Mouse (Mus musculus): Measurements from ENCODE around the gene Alkbh6.

The Alkbh6 gene

GRCm38 (mm10) chr7:30308076-30309005 lies at the start of gene Alkbh6:
Gene Alkbh6 (plus strand): TSS chr7:30308717.
- peak; percentile 95 for DNase-seq (ENCODE audit: low spot score)

- no peak for DNase-seq (ENCODE audit: low spot score)
These were observed 43.5 kb upstream of the Alkbh6 start for GRCm38 (mm10) chr7:30265041-30265440.

GRCm38 (mm10) chr7:30265531-30265930 lies 43.0 kb upstream of the Alkbh6 start:
- DNase-seq (ENCODE audit: low spot score): no peak

GRCm38 (mm10) chr7:30265935-30266334 lies 42.6 kb upstream of the Alkbh6 start:
- DNase-seq (ENCODE audit: low spot score): no peak

DNA sequence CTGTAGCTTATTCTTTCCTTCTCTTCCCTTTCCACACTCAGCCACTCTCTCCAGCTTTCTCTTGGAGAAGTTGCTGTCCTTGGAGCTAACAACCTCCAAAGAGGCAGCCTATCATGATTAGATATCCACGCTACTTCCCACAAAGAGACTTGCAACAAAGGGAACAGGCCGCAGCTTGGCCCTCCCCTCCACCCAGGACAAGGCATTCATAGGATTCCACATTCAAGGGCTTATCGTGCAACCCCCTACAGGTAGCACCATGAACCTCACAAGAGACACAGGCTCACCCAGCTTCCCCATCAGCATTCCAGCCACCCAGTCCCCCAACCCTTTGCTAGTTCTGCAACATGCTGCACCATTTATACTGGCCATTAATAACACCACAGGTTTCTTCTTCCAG lies 41.7 kb upstream of the Alkbh6 start:
- DNase-seq (ENCODE audit: low spot score): no peak

- DNase-seq (ENCODE audit: low spot score): no peak
These were observed 38.9 kb upstream of the Alkbh6 start for GRCm38 (mm10) chr7:30269641-30270040.

GRCm38 (mm10) chr7:30274383-30274782 lies 34.1 kb upstream of the Alkbh6 start:
- DNase-seq (ENCODE audit: low spot score): no peak

DNA sequence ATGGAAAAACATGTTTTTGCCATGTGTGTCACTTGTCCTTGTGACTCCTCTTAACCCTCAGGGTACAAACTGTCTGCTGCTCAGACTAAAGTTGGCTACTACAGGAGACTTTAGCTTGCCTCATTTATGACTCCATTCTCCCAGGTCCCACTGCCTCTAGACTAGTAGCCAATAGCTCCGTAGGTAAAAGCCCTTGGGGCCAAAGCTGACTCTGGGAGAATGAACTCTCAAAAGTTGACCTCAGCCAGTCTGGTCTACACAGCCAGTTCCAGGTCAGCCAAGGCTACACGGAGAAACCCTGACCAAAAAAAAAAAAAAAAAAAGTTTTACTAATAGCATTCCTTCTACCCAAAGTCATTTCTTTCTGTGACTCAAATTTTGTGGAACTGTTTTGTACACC lies 29.6 kb upstream of the Alkbh6 start:
- DNase-seq (ENCODE audit: low spot score): no peak

DNA sequence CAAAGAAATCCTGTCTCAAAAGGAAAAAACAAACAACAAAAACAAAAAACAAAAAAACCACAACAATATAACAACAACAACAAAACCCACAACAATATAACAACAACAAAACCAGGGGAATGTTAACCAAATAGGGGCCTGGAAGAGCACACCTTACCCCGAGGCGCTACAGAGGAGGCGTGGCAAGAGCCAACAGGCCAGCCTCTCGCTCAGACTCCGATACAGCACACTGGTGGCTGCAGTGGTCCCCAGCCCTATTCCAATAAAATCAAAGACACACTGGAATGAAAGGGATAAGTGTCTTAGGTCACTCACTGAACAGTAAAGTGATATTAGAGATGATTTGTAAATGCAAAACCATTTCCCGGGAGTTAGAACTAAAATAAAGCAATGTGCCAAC lies 29.0 kb upstream of the Alkbh6 start:
- DNase-seq (ENCODE audit: low spot score): no peak

DNA sequence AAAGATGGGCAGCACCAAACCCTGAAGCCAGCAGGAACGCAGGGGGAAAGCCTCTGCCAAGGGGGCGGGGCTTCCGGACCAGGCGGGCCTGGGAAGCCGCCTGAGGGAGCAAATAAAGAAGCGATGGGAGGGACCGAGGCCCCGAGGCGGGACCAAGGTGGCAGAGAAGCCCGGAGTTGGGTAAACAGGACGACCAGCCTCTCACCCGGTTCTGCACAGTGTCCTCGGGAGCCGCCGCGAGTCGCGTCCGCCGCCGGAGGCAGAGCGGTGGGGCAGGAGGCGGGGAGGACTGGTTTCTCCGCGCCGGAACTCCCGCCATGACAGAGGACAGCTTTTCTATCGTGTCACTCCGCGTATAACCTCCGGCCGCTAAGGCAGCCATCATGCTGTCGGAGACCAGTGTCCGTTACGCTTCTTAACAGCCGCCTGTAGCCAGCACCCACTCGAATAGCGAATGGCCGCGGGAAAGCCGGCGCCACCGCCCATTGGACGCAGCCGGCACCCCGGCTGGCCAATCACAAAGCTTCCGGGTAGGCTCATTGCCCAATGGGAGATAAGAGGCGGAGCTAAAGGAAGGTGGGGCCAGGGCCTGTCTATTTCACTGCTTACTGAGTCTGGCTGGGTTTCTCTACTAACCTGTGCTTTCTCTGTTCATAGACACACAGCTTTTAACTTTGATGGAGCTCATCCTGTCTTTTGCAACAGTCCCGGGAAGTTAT lies 28.4 kb upstream of the Alkbh6 start, which contains the start of the genes Thap8 and Wdr62:
Gene Thap8 (plus strand): TSS at position 144 of the 719 bp plus-strand sequence.
Gene Wdr62 (minus strand): TSS at position 469 of the 719 bp plus-strand sequence.
- peak; percentile 96 for DNase-seq (ENCODE audit: low spot score)

DNA sequence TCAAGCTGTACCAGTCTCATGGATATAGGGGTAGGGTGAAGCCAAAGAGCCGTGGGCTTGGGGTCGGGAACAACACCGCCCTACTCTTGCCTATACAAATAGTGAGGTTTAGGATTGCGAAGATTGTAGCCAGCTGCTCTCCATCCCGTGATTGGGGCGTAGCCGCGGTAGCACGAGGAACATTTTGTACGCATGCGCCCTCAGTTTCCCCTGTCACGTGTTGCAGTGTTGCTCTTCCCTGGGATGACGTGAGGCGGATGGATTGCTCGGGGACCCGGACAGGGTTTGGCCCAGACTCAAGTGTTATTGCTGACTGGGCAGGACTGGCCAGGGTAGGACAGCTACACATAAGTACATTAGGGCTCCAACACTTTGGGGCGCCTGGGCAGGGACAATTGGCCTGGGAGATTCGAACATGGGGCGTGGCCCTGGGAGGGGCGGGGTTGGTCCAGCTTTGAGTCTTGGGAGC lies 27.8 kb upstream of the Alkbh6 start:
- peak; percentile 90 for DNase-seq (ENCODE audit: low spot score)

DNA sequence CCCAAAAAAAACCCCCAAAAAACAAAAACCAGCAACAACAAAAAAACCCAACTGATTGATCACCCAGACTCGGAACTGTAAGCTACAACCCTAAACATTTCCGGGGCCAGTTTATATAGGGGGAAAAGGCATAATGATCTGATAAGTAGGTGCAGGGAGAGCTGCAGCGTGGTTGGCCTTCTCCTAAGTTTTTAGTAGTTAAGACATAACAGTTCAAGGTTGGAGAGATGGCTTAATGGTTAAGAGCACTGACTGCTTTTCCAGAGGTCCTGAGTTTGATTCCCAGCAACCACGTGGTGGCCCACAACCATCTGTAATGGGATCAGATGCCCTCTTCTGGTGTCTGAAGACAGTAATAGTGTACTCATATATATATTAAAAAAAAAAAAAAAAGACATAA lies 27.0 kb upstream of the Alkbh6 start:
- no peak for DNase-seq (ENCODE audit: low spot score)

DNA sequence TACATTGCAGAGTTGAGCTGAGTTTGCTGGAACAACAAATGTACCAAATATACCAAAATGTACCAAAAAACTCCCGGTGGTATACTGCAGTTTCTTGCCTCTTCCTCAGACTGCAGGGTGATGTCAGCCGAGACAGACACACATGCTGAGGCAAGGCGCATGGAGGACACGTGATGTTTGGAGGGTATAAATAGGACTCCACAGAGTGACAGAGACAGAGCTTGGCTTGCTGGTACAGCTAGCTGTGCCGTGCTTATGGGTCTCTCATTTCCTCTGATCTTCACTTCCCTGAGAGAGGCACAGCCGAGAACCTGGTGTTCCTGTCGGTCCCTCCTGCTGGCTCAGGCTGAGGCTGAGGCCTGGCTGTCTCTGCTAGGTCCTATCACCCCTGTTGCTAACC lies 25.8 kb upstream of the Alkbh6 start:
- DNase-seq (ENCODE audit: low spot score): no peak

DNA sequence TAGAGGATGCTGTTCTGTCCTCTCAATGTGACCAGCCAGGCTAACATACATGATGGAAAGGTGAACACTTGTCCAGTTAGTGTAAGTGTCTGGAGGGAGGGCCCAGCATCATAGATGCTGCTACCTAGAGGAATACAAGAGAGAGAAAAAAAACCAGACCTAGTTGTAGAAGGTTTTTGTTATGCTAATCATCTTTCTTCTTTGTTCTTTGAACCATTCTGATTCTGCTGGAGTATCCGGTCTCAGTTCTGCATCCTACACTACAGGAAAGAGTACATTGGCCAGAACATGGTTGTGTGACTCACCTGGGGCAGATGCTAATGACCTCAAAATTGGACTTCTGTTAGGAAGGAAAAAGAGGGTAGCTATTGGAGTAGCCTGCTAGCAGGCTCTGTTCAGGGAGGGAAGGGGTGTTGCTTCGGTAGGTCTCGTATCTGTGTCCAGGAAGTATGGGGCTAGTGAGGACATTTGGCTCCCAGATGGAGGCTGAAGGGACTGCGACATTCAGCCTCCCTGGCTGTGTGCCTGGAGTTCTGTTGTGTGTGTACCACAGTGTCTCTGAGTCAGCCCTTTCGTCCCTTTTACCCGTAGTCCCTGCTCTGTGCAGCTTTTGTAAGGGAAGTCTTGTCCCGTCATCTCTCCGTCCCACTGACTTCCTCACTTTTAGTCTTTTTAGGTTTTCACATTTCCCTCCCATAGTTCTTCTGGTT lies 21.7 kb upstream of the Alkbh6 start:
- no peak for DNase-seq (ENCODE audit: low spot score)

GRCm38 (mm10) chr7:30288046-30288445 lies 20.5 kb upstream of the Alkbh6 start:
- no peak for DNase-seq (ENCODE audit: low spot score)

GRCm38 (mm10) chr7:30289071-30289713 lies 19.3 kb upstream of the Alkbh6 start:
- no peak for DNase-seq (ENCODE audit: low spot score)

GRCm38 (mm10) chr7:30289714-30290399 lies 18.7 kb upstream of the Alkbh6 start:
- peak; percentile 47 for DNase-seq (ENCODE audit: low spot score)

DNA sequence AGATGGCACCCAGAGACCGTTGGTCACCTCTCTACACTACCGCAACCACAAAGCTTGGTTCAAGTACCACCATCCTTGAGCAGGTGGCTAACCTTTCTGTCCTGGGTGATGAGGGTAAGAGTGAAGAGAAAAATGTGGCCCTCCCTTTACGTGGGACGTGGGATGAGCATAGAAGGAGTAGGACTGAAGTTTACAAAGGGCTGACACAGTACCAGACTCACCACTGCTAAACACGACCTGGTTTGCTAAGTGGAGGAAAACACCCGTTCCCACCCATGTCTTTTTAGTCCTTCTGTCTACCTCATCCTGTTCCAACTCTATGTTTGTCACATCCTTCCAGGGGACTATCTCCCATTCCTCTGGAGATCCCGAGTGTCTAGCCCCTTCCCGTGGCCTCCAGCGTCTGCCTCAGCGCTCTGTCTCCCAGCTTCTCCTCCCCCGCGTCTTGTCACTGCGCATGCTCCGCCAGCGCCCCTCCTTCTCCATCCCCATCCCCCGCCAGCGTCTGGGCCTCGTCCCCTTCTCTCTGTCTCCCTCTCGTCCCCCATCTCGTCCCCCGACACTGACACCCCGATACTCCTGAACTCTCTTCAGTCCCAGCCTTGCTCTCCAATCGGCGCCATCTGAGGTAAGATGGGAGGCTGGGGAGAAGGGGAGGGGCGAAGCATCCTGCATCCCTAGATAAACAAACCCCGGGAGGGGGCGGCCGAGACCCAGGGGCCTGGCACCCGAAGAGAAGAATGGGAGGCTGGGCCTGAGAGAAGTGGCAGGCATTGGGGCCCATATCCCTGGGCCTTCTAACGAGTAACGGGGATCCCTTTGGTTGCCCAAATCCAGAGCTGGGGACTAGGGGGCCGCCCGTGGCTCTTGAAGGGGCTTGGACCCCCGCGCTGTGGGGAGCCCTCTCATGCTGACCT lies 17.0 kb upstream of the Alkbh6 start, which contains the start of gene Clip3:
Gene Clip3 (plus strand): TSS at position 514 of the 917 bp plus-strand sequence.
- peak; percentile 88 for DNase-seq (ENCODE audit: low spot score)

DNA sequence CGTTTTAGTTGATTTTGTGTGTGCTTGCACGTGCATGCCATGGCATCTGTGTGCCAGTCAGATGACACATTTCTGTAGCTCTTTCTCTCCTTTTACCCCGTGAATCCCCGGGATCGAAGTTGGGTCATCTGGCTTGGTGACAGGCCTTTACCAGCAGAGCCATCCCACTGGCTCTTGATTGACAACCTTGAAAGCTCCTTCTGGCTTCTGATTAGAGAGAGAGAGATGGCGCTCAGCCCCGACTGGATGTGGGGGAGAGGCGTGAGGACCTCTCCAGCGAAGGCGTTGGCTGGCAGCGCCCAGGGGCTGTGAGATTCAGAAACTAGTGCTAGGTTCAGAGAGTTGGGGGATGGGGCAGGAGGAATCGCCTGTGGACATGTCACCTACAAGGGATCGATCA lies 14.7 kb upstream of the Alkbh6 start:
- no peak for DNase-seq (ENCODE audit: low spot score)

DNA sequence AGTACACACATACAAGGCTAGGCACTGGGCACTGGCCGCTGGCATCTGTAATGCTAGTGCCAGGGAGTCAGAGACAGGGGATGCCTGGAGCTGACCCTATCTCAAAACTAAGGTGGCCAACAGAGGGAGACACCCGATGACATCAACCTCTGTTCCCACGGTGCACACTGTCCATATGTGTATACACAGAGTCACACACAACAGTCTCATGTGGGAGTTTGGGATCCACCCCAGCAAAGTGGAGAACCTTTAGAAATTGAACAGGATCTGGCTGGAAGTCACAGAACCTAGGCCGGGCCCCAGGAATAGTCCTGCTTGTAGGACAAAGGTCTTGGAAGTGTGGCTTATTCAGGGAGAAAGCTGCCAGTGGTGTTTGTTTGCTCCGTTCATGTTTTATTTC lies 14.2 kb upstream of the Alkbh6 start:
- no peak for DNase-seq (ENCODE audit: low spot score)

Data from retina, embryonic 14.5 days (tissue).